Mouse (Mus musculus): ENCODE measurements at regions not wholly inside any gene's neighbourhood (a gene's known extent, or its start where the extent isn't known, plus 50 kb on each side); places are given as distances from the start of the nearest gene placed in this dataset.

GRCm38 (mm10) chr8:12136178-12136455 lies 142.5 kb upstream of the A230072I06Rik start:
- no peak for DNase-seq (ENCODE audit: low spot score in 2 of 2)

- no peak for DNase-seq (ENCODE audit: low spot score in 2 of 2)
These were observed 141.1 kb upstream of the A230072I06Rik start for GRCm38 (mm10) chr8:12137496-12137895.

- no peak for DNase-seq (ENCODE audit: low spot score in 2 of 2)
These were observed 140.7 kb upstream of the A230072I06Rik start for GRCm38 (mm10) chr8:12137913-12138312.

GRCm38 (mm10) chr8:12151679-12152078 lies 126.9 kb upstream of the A230072I06Rik start:
- DNase-seq (ENCODE audit: low spot score in 2 of 2) = no peak

GRCm38 (mm10) chr8:12152825-12153224 lies 125.8 kb upstream of the A230072I06Rik start:
- no peak for DNase-seq (ENCODE audit: low spot score in 2 of 2)

- DNase-seq (ENCODE audit: low spot score in 2 of 2) = no peak
These were observed 121.7 kb upstream of the A230072I06Rik start for GRCm38 (mm10) chr8:12156893-12157292.

GRCm38 (mm10) chr8:12158188-12158587 lies 120.4 kb upstream of the A230072I06Rik start:
- no peak for DNase-seq (ENCODE audit: low spot score in 2 of 2)

GRCm38 (mm10) chr8:12162921-12163705 lies 115.5 kb upstream of the A230072I06Rik start:
- no peak for DNase-seq (ENCODE audit: low spot score in 2 of 2)

- no peak for DNase-seq (ENCODE audit: low spot score in 2 of 2)
These were observed 113.0 kb upstream of the A230072I06Rik start for GRCm38 (mm10) chr8:12165487-12166152.

GRCm38 (mm10) chr8:12171788-12172187 lies 106.8 kb upstream of the A230072I06Rik start:
- no peak for DNase-seq (ENCODE audit: low spot score in 2 of 2)

- no peak for DNase-seq (ENCODE audit: low spot score in 2 of 2)
These were observed 103.1 kb upstream of the A230072I06Rik start for GRCm38 (mm10) chr8:12175496-12175895.

- no peak for DNase-seq (ENCODE audit: low spot score in 2 of 2)
These were observed 94.0 kb upstream of the A230072I06Rik start for GRCm38 (mm10) chr8:12184666-12185065.

GRCm38 (mm10) chr8:12187366-12187765 lies 91.3 kb upstream of the A230072I06Rik start:
- no peak for DNase-seq (ENCODE audit: low spot score in 2 of 2)

- no peak for DNase-seq (ENCODE audit: low spot score in 2 of 2)
These were observed 90.2 kb upstream of the A230072I06Rik start for GRCm38 (mm10) chr8:12188451-12188850.

GRCm38 (mm10) chr8:12188960-12189359 lies 89.7 kb upstream of the A230072I06Rik start:
- no peak for DNase-seq (ENCODE audit: low spot score in 2 of 2)

GRCm38 (mm10) chr8:12192006-12192405 lies 86.6 kb upstream of the A230072I06Rik start:
- no peak for DNase-seq (ENCODE audit: low spot score in 2 of 2)

GRCm38 (mm10) chr8:12205909-12206308 lies 72.7 kb upstream of the A230072I06Rik start:
- DNase-seq (ENCODE audit: low spot score in 2 of 2) = no peak

- no peak for DNase-seq (ENCODE audit: low spot score in 2 of 2)
These were observed 71.2 kb upstream of the A230072I06Rik start for GRCm38 (mm10) chr8:12207412-12207811.

- no peak for DNase-seq (ENCODE audit: low spot score in 2 of 2)
These were observed 64.8 kb upstream of the A230072I06Rik start for GRCm38 (mm10) chr8:12213774-12214173.

GRCm38 (mm10) chr8:12214205-12215019 lies 64.2 kb upstream of the A230072I06Rik start:
- DNase-seq (ENCODE audit: low spot score in 2 of 2) = no peak

- DNase-seq (ENCODE audit: low spot score in 2 of 2) = no peak
These were observed 57.1 kb upstream of the A230072I06Rik start for GRCm38 (mm10) chr8:12221506-12221905.

- no peak for DNase-seq (ENCODE audit: low spot score in 2 of 2)
These were observed 55.2 kb upstream of the A230072I06Rik start for GRCm38 (mm10) chr8:12223376-12223775.
